Mouse (Mus musculus) MEL (cell line): Measurements from ENCODE around the gene Slitrk1.

ENCODE experiments used
- CTCF ChIP-seq, 3 experiments: IDR thresholded peaks in 2 of 3; conservative IDR thresholded peaks in 1 of 3; 2 replicates each; pipeline ENCODE4 v1.5.1; 2011 to 2012; ENCODE audit warnings: low read length in 3 of 3, low read depth in 2 of 3, mild to moderate bottlenecking in 2 of 3, improper control_type of control experiment in 1 of 3, inconsistent platforms in 1 of 3, mixed read lengths in 1 of 3, moderate library complexity in 1 of 3; ENCODE audit not compliant: control insufficient read depth in 1 of 3, insufficient read depth in 1 of 3, poor library complexity in 1 of 3, severe bottlenecking in 1 of 3
- EP300 ChIP-seq, 2 experiments: IDR thresholded peaks; 2 replicates each; pipeline ENCODE4 v1.6.1; 2011; ENCODE audit warnings: improper control_type of control experiment in 2 of 2, low read length in 2 of 2, low read depth in 1 of 2, mild to moderate bottlenecking in 1 of 2
- ZKSCAN1 ChIP-seq: IDR thresholded peaks from 2 replicates; pipeline ENCODE4 v1.6.1; 2012; ENCODE audit warnings: low read depth, mild to moderate bottlenecking, inconsistent platforms, low read length, improper control_type of control experiment, moderate library complexity

- TF ChIP-seq EP300 (IDR thresholded peaks at IDR 0.05; ENCODE audit: low read depth in 1 of 2, low read length in 2 of 2): no peak
- TF ChIP-seq ZKSCAN1: no peak
- no peak for TF ChIP-seq CTCF (IDR thresholded peaks at IDR 0.05 in 2 of 3, conservative IDR thresholded peaks at IDR 0.05 in 1 of 3; ENCODE audit: control insufficient read depth in 1 of 3, insufficient read depth in 1 of 3, low read depth in 2 of 3, low read length in 3 of 3, poor library complexity in 1 of 3, severe bottlenecking in 1 of 3)
These were observed 3.4 kb downstream of the Slitrk1 start for GRCm38 (mm10) chr14:108910449-108911137.
